Mouse (Mus musculus) ES-Bruce4 (cell line): ENCODE data around the gene Trmt5. TPM values are rescaled to one million over a fixed set of nuclear protein-coding genes. Genes with fewer than 3 reads are reported as not detected.

Source experiments
- H3K27ac ChIP-seq: 2 replicates; pipeline ENCODE4 v1.5.1; 2012; ENCODE audit warnings: low read length, inconsistent platforms; ENCODE audit not compliant: insufficient read depth
- H3K27me3 ChIP-seq: 2 replicates; pipeline ENCODE4 v1.6.1; 2012; ENCODE audit warnings: mild to moderate bottlenecking, low read length, inconsistent platforms; ENCODE audit not compliant: control insufficient read depth, poor library complexity, insufficient read depth, severe bottlenecking
- H3K36me3 ChIP-seq: 2 replicates; pipeline ENCODE4 v1.6.1; 2012; ENCODE audit warnings: inconsistent platforms, mild to moderate bottlenecking, low read length, moderate library complexity; ENCODE audit not compliant: control insufficient read depth, poor library complexity, insufficient read depth, severe bottlenecking
- H3K4me1 ChIP-seq: one replicate; pipeline ENCODE4 v1.8.1; 2011; ENCODE audit warnings: low read length; ENCODE audit not compliant: control insufficient read depth, insufficient read depth
- H3K4me3 ChIP-seq: 2 replicates; pipeline ENCODE4 v1.5.1; 2011; ENCODE audit warnings: low read depth, mild to moderate bottlenecking, low read length
- H3K9ac ChIP-seq: 2 replicates; pipeline ENCODE4 v1.6.1; 2012; ENCODE audit warnings: low read depth, mild to moderate bottlenecking, inconsistent platforms; ENCODE audit not compliant: poor library complexity, severe bottlenecking
- H3K9me3 ChIP-seq: replicated peaks from 2 replicates; pipeline ENCODE4 v1.6.1; 2012; ENCODE audit warnings: mild to moderate bottlenecking, low read length, inconsistent platforms; ENCODE audit not compliant: control insufficient read depth, poor library complexity, insufficient read depth, severe bottlenecking
- CTCF ChIP-seq: IDR thresholded peaks from one replicate; pipeline ENCODE4 v1.8.1; 2011; ENCODE audit warnings: low read depth, low read length
- EP300 ChIP-seq: IDR thresholded peaks from 2 replicates; pipeline ENCODE4 v1.6.1; 2011; ENCODE audit warnings: low read depth, low read length; ENCODE audit not compliant: insufficient read depth
- POLR2A ChIP-seq: IDR thresholded peaks from one replicate; pipeline ENCODE4 v1.8.1; 2011; ENCODE audit warnings: low read length; ENCODE audit not compliant: insufficient read depth
- polyA plus RNA-seq: library from polyadenylated mRNA; stranded (reverse); fragments of >200 nt; gene quantifications from 2 replicates; pipeline ENCODE4 v1.2.4, GENCODE M21; 2011; ENCODE audit warnings: low read depth; ENCODE audit not compliant: missing spikeins, insufficient read depth, insufficient read length

The Trmt5 gene
- polyA plus RNA-seq, 1 experiment: 53.2 TPM

GRCm38 (mm10) chr12:73325617-73326016 is 39.1 kb upstream of the Trmt5 start:
- Histone ChIP-seq H3K4me1 (no peaks in the 10 kb centered on the region), H3K27ac (no peak overlapping the region), H3K9me3 (no peaks in the 10 kb centered on the region), H3K9ac (no peak overlapping the region), H3K4me3 (no peak overlapping the region), H3K36me3 (no peaks in the 10 kb centered on the region), H3K27me3 (no peaks in the 10 kb centered on the region)
- TF ChIP-seq POLR2A: no peak
- TF ChIP-seq EP300: no peak
- TF ChIP-seq CTCF: no peak

GRCm38 (mm10) chr12:73325181-73325580 is 38.7 kb upstream of the Trmt5 start:
- Histone ChIP-seq H3K27me3 (no peaks in the 10 kb centered on the region), H3K9me3 (no peaks in the 10 kb centered on the region), H3K27ac (no peak overlapping the region), H3K36me3 (no peaks in the 10 kb centered on the region), H3K9ac (no peak overlapping the region), H3K4me3 (no peak overlapping the region), H3K4me1 (no peaks in the 10 kb centered on the region)
- TF ChIP-seq CTCF: no peak
- no peak for TF ChIP-seq POLR2A
- no peak for TF ChIP-seq EP300

GRCm38 (mm10) chr12:73324742-73325141 is 38.2 kb upstream of the Trmt5 start:
- H3K27me3 ChIP-seq: no peaks in the 10 kb centered on the region
- no peak overlapping the region for H3K9ac ChIP-seq
- no peak overlapping the region for H3K27ac ChIP-seq
- TF ChIP-seq EP300 (no peak), POLR2A (no peak), CTCF (peak; percentile 31)
- no peaks in the 10 kb centered on the region for H3K36me3 ChIP-seq
- no peaks in the 10 kb centered on the region for H3K4me1 ChIP-seq
- no peaks in the 10 kb centered on the region for H3K9me3 ChIP-seq
- no peak overlapping the region for H3K4me3 ChIP-seq

GRCm38 (mm10) chr12:73324180-73324586 is 37.7 kb upstream of the Trmt5 start:
- no peak overlapping the region for H3K27ac ChIP-seq
- TF ChIP-seq CTCF (no peak), EP300 (no peak), POLR2A (no peak)
- H3K36me3 ChIP-seq: no peaks in the 10 kb centered on the region
- H3K9ac ChIP-seq: no peak overlapping the region
- no peaks in the 10 kb centered on the region for H3K9me3 ChIP-seq
- no peaks in the 10 kb centered on the region for H3K27me3 ChIP-seq
- H3K4me1 ChIP-seq: no peaks in the 10 kb centered on the region
- no peak overlapping the region for H3K4me3 ChIP-seq

GRCm38 (mm10) chr12:73317706-73318686 is 31.5 kb upstream of the Trmt5 start:
- Histone ChIP-seq H3K4me3 (no peak overlapping the region), H3K27me3 (no peaks in the 10 kb centered on the region), H3K27ac (no peak overlapping the region), H3K4me1 (no peaks in the 10 kb centered on the region), H3K9ac (no peak overlapping the region), H3K9me3 (peaks cover 6% of the 10 kb centered on the region; the same call in 1 of the 2 replicates), H3K36me3 (no peaks in the 10 kb centered on the region; the same call in 1 of the 2 replicates)
- TF ChIP-seq CTCF: no peak
- no peak for TF ChIP-seq EP300
- TF ChIP-seq POLR2A: no peak

- Histone ChIP-seq H3K4me1 (no peaks in the 10 kb centered on the region), H3K36me3 (no peaks in the 10 kb centered on the region), H3K9ac (no peak overlapping the region), H3K4me3 (no peak overlapping the region), H3K27me3 (no peaks in the 10 kb centered on the region), H3K9me3 (peaks cover 9% of the 10 kb centered on the region; the same call in 1 of the 2 replicates), H3K27ac (no peak overlapping the region)
- no peak for TF ChIP-seq CTCF
- no peak for TF ChIP-seq EP300
- no peak for TF ChIP-seq POLR2A
These were observed 22.2 kb upstream of the Trmt5 start for GRCm38 (mm10) chr12:73308711-73309110.
